Mouse (Mus musculus) kidney, postnatal 10 days (tissue): ENCODE measurements around the gene Plcb3.

ENCODE experiments used
- DNase-seq: peaks from one replicate; pipeline ENCODE4 v3.0.0; 2021; ENCODE audit warnings: mixed read lengths

Gene Plcb3

GRCm38 (mm10) chr19:6969665-6970381, 6.4 kb downstream of the Plcb3 start:
- DNase-seq: peak; percentile 92

GRCm38 (mm10) chr19:6969291-6969664, 7.0 kb downstream of the Plcb3 start:
- DNase-seq: no peak

GRCm38 (mm10) chr19:6968491-6969271, 7.6 kb downstream of the Plcb3 start:
- DNase-seq: peak; percentile 79

- DNase-seq: no peak
Observed at GRCm38 (mm10) chr19:6956461-6956860, 19.8 kb downstream of the Plcb3 start.

GRCm38 (mm10) chr19:6955424-6955823, 20.8 kb downstream of the Plcb3 start:
- no peak for DNase-seq

- peak; percentile 78 for DNase-seq
Observed at GRCm38 (mm10) chr19:6954046-6954445, 22.2 kb downstream of the Plcb3 start.

- peak; percentile 75 for DNase-seq
Observed at GRCm38 (mm10) chr19:6952712-6953037, 23.6 kb downstream of the Plcb3 start.

GRCm38 (mm10) chr19:6951994-6952711, 24.1 kb downstream of the Plcb3 start:
- DNase-seq: peak; percentile 92

- peak; percentile 96 for DNase-seq
Observed at GRCm38 (mm10) chr19:6951381-6951968, 24.8 kb downstream of the Plcb3 start.

GRCm38 (mm10) chr19:6950613-6951153, 25.6 kb downstream of the Plcb3 start:
- DNase-seq: peak; percentile 69

- no peak for DNase-seq
Observed at GRCm38 (mm10) chr19:6949951-6950350, 26.3 kb downstream of the Plcb3 start.

- DNase-seq: no peak
Observed at GRCm38 (mm10) chr19:6949532-6949931, 26.7 kb downstream of the Plcb3 start.

- no peak for DNase-seq
Observed at GRCm38 (mm10) chr19:6948186-6948585, 28.1 kb downstream of the Plcb3 start.

GRCm38 (mm10) chr19:6947742-6948141, 28.5 kb downstream of the Plcb3 start:
- DNase-seq: no peak

GRCm38 (mm10) chr19:6943709-6944108, 32.6 kb downstream of the Plcb3 start:
- no peak for DNase-seq

- DNase-seq: no peak
Observed at GRCm38 (mm10) chr19:6942764-6943163, 33.5 kb downstream of the Plcb3 start.

GRCm38 (mm10) chr19:6942249-6942691, 34.0 kb downstream of the Plcb3 start, which contains the start of gene Gpr137:
Gene Gpr137 (minus strand): TSS chr19:6942480.
- DNase-seq: peak; percentile 97

GRCm38 (mm10) chr19:6941372-6942248, 34.7 kb downstream of the Plcb3 start, which contains the start of gene Bad:
Gene Bad (plus strand): TSS chr19:6941861.
- peak; percentile 97 for DNase-seq

- no peak for DNase-seq
Observed at GRCm38 (mm10) chr19:6940396-6941351, 35.6 kb downstream of the Plcb3 start.
